Mouse (Mus musculus): ENCODE results near the gene Fbxl17.

GRCm38 (mm10) chr17:63012571-63012923 lies 487.3 kb downstream of the Fbxl17 start:
- TF ChIP-seq CHD1 (IDR thresholded peaks at IDR 0.05; ENCODE audit: low read depth, low read length) (no peak), EP300 (IDR thresholded peaks at IDR 0.05; ENCODE audit: low read depth in 1 of 2, low read length in 2 of 2) (no peak), CTCF (IDR thresholded peaks at IDR 0.05 in 2 of 3, conservative IDR thresholded peaks at IDR 0.05 in 1 of 3; ENCODE audit: control insufficient read depth in 1 of 3, insufficient read depth in 1 of 3, low read depth in 2 of 3, low read length in 3 of 3, poor library complexity in 1 of 3, severe bottlenecking in 1 of 3) (no peak), MAFK (IDR thresholded peaks at IDR 0.05; ENCODE audit: borderline replicate concordance, low read depth, low read length) (no peak), MXI1 (IDR thresholded peaks at IDR 0.05; ENCODE audit: low read depth, low read length) (no peak), USF1 (IDR thresholded peaks at IDR 0.05; ENCODE audit: low read depth, low read length) (no peak), GATA1 (IDR thresholded peaks at IDR 0.05; ENCODE audit: low read depth, low read length) (no peak), ZC3H11A (IDR thresholded peaks at IDR 0.05; ENCODE audit: low read depth, low read length) (no peak), USF2 (IDR thresholded peaks at IDR 0.05; ENCODE audit: borderline replicate concordance in 1 of 2, insufficient read depth in 1 of 2, low read depth in 1 of 2, low read length in 2 of 2) (no peak), KAT2A (conservative IDR thresholded peaks at IDR 0.05; ENCODE audit: low read depth, low read length) (no peak), E2F4 (IDR thresholded peaks at IDR 0.05; ENCODE audit: borderline replicate concordance, low read depth, low read length) (no peak)

Measured in MEL (cell line).